19 mouse cellular contexts compared by ENCODE assay signal in the genomic region with DNA sequence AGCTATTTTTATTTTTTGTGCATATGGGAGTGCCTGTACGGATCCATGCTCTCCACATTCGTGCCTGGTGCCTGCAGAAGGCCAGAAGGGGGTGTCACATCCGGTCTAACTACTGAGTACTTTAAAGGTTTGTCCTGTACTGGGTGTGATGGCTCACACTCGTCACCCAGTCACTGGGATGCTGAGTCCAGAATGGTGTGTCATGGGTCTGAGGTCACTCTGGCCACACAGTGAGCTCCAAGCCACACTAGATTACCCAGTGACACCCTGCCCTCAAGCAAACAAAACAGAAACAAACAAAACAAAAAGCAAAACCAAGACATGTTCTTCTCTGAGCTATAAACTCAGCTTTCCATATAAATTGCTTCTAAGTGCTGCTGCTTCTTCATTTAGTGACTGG.
"Had no signal": no experiment of that assay in that cellular context is flagged by ENCODE, and none has a peak within 500 bp of the region (broad histone marks: within the 10 kb centered on the region; RNA-seq: fewer than 3 reads in every experiment).

No protein-coding gene starts in this region.

- H3K9me3 ChIP-seq: midbrain, embryonic 15.5 days had no signal

- H3K4me2 ChIP-seq: lung, embryonic 15.5 days; midbrain, embryonic 11.5 days; midbrain, embryonic 13.5 days; midbrain, embryonic 15.5 days; neural tube, embryonic 13.5 days; neural tube, embryonic 15.5 days had no signal

- H3K4me3 ChIP-seq: lung, embryonic 15.5 days; midbrain, embryonic 13.5 days; midbrain, embryonic 15.5 days; neural tube, embryonic 13.5 days; neural tube, embryonic 15.5 days had no signal

- ATAC-seq: midbrain, embryonic 13.5 days; midbrain, embryonic 15.5 days had no signal

- H3K9ac ChIP-seq: liver, embryonic 14.5 days; lung, embryonic 15.5 days; midbrain, embryonic 13.5 days; midbrain, embryonic 15.5 days; neural tube, embryonic 13.5 days; neural tube, embryonic 15.5 days had no signal

- H3K27me3 ChIP-seq: lung, embryonic 15.5 days; midbrain, embryonic 13.5 days; midbrain, embryonic 15.5 days; neural tube, embryonic 13.5 days; neural tube, embryonic 15.5 days had no signal

- H3K4me1 ChIP-seq: neural tube, embryonic 15.5 days had no signal

- H3K27ac ChIP-seq: liver, embryonic 14.5 days; lung, embryonic 15.5 days; macrophage; midbrain, embryonic 13.5 days; midbrain, embryonic 15.5 days; neural tube, embryonic 13.5 days; neural tube, embryonic 15.5 days had no signal

- DNase-seq: lung, adult 2 months; lung, postnatal 14 days; lung, postnatal 36 days; retina, postnatal 1 day; right cerebral cortex, adult 18-20 months; right cerebral cortex, postnatal 25 days; right cerebral cortex, postnatal 4 days; spleen, adult 18-20 months; thymus, adult 2 months; thymus, postnatal 25 days; thymus, postnatal 4 days had no signal
